Mouse (Mus musculus): ENCODE measurements around the gene Npb. TPM values are rescaled to one million over a fixed set of nuclear protein-coding genes. Genes with fewer than 3 reads are reported as not detected.

Gene Npb
- polyA plus RNA-seq, 1 experiment from 2014 or later: 0.78 TPM

- ATAC-seq (ENCODE audit: insufficient read depth, low FRiP score, low TSS enrichment): peak; percentile 39
- peak overlapping the region; percentile 68 for H3K9ac ChIP-seq (ENCODE audit: low read length)
- no peaks in the 10 kb centered on the region for H3K27me3 ChIP-seq (ENCODE audit: control insufficient read depth, insufficient read depth, low read length)
- WGBS: 3% methylated on average over 18 of the region's 18 CpGs
- H3K9me3 ChIP-seq (ENCODE audit: control insufficient read depth, low read length): no peaks in the 10 kb centered on the region
- DNase-seq (ENCODE audit: low spot score): no peak
- H3K4me3 ChIP-seq (ENCODE audit: low read depth, low read length): peak overlapping the region; percentile 46
- no peak overlapping the region for H3K27ac ChIP-seq (ENCODE audit: low read depth, low read length)
- H3K4me1 ChIP-seq (ENCODE audit: control insufficient read depth, insufficient read depth, low read length): peaks cover 13% of the 10 kb centered on the region
- H3K36me3 ChIP-seq (ENCODE audit: control insufficient read depth, insufficient read depth, low read length): no peaks in the 10 kb centered on the region; the same call in 1 of the 2 replicates
- peak overlapping the region; percentile 84 for H3K4me2 ChIP-seq (ENCODE audit: low read depth)
Measured at GRCm38 (mm10) chr11:120642939-120643600, 34.8 kb downstream of the Npb start.

GRCm38 (mm10) chr11:120643601-120643987, 35.3 kb downstream of the Npb start, which contains the start of gene Pycr1:
TSS of gene Pycr1 (minus strand) at chr11:120643769.
- H3K9me3 ChIP-seq (ENCODE audit: control insufficient read depth, low read length): no peaks in the 10 kb centered on the region
- under 1% methylated on average over 15 of the region's 15 CpGs for WGBS
- no peak within 1 kb of the TSS for H3K27ac ChIP-seq (ENCODE audit: low read depth, low read length)
- ATAC-seq (ENCODE audit: insufficient read depth, low FRiP score, low TSS enrichment) (peak; percentile 100), DNase-seq (ENCODE audit: low spot score) (peak; percentile 92)
- H3K36me3 ChIP-seq (ENCODE audit: control insufficient read depth, insufficient read depth, low read length): no peaks in the 10 kb centered on the region; the same call in 1 of the 2 replicates
- H3K4me1 ChIP-seq (ENCODE audit: control insufficient read depth, insufficient read depth, low read length): peaks cover 16% of the 10 kb centered on the region
- H3K9ac ChIP-seq (ENCODE audit: low read length): peak within 1 kb of the TSS; percentile 68
- peak within 1 kb of the TSS; percentile 84 for H3K4me2 ChIP-seq (ENCODE audit: low read depth)
- H3K4me3 ChIP-seq (ENCODE audit: low read depth, low read length): peak within 1 kb of the TSS; percentile 46
- no peaks in the 10 kb centered on the region for H3K27me3 ChIP-seq (ENCODE audit: control insufficient read depth, insufficient read depth, low read length)

- no peak overlapping the region for H3K27ac ChIP-seq (ENCODE audit: low read depth, low read length)
- WGBS: 80% methylated on average over 35 of the region's 35 CpGs
- H3K4me2 ChIP-seq (ENCODE audit: low read depth): no peak overlapping the region; the same call in 1 of the 2 replicates
- peaks cover 15% of the 10 kb centered on the region for H3K4me1 ChIP-seq (ENCODE audit: control insufficient read depth, insufficient read depth, low read length)
- H3K27me3 ChIP-seq (ENCODE audit: control insufficient read depth, insufficient read depth, low read length): no peaks in the 10 kb centered on the region
- H3K36me3 ChIP-seq (ENCODE audit: control insufficient read depth, insufficient read depth, low read length): no peaks in the 10 kb centered on the region; the same call in 1 of the 2 replicates
- DNase-seq (ENCODE audit: low spot score): no peak
- H3K4me3 ChIP-seq (ENCODE audit: low read depth, low read length): no peak overlapping the region
- H3K9ac ChIP-seq (ENCODE audit: low read length): no peak overlapping the region
- no peaks in the 10 kb centered on the region for H3K9me3 ChIP-seq (ENCODE audit: control insufficient read depth, low read length)
- no peak for ATAC-seq (ENCODE audit: insufficient read depth, low FRiP score, low TSS enrichment)
Measured at GRCm38 (mm10) chr11:120647047-120647830, 39.0 kb downstream of the Npb start.

- 2% methylated on average over 13 of the region's 13 CpGs for WGBS
Measured at GRCm38 (mm10) chr11:120648001-120648476, 39.8 kb downstream of the Npb start, which contains the start of gene Myadml2. TSS of gene Myadml2 (minus strand) at chr11:120648158.

GRCm38 (mm10) chr11:120651872-120652271, 43.6 kb downstream of the Npb start:
- H3K27me3 ChIP-seq (ENCODE audit: control insufficient read depth, insufficient read depth, low read length): no peaks in the 10 kb centered on the region
- H3K4me3 ChIP-seq (ENCODE audit: low read depth, low read length): no peak overlapping the region
- no peaks in the 10 kb centered on the region for H3K36me3 ChIP-seq (ENCODE audit: control insufficient read depth, insufficient read depth, low read length)
- no peak overlapping the region for H3K4me2 ChIP-seq (ENCODE audit: low read depth)
- H3K9ac ChIP-seq (ENCODE audit: low read length): no peak overlapping the region
- H3K9me3 ChIP-seq (ENCODE audit: control insufficient read depth, low read length): no peaks in the 10 kb centered on the region
- DNase-seq (ENCODE audit: low spot score): no peak
- H3K4me1 ChIP-seq (ENCODE audit: control insufficient read depth, insufficient read depth, low read length): peaks cover 7% of the 10 kb centered on the region
- ATAC-seq (ENCODE audit: insufficient read depth, low FRiP score, low TSS enrichment): no peak
- H3K27ac ChIP-seq (ENCODE audit: low read depth, low read length): no peak overlapping the region
- 83% methylated on average over 3 of the region's 3 CpGs for WGBS

More at GRCm38 (mm10) chr11:120648001-120648476, 39.8 kb downstream of the Npb start, which contains the start of gene Myadml2:
- peak within 1 kb of the TSS; percentile 12; the same call in 1 of the 2 replicates for H3K9ac ChIP-seq (ENCODE audit: low read length)
- peaks cover 7% of the 10 kb centered on the region for H3K4me1 ChIP-seq (ENCODE audit: control insufficient read depth, insufficient read depth, low read length)
- no peak within 1 kb of the TSS for H3K27ac ChIP-seq (ENCODE audit: low read depth, low read length)
- no peak for ATAC-seq (ENCODE audit: insufficient read depth, low FRiP score, low TSS enrichment)
- H3K4me2 ChIP-seq (ENCODE audit: low read depth): peak within 1 kb of the TSS; percentile 40
- H3K4me3 ChIP-seq (ENCODE audit: low read depth, low read length): peak within 1 kb of the TSS; percentile 4; the same call in 1 of the 2 replicates
- DNase-seq (ENCODE audit: low spot score): peak; percentile 44
- no peaks in the 10 kb centered on the region for H3K27me3 ChIP-seq (ENCODE audit: control insufficient read depth, insufficient read depth, low read length)
- H3K9me3 ChIP-seq (ENCODE audit: control insufficient read depth, low read length): no peaks in the 10 kb centered on the region
- H3K36me3 ChIP-seq (ENCODE audit: control insufficient read depth, insufficient read depth, low read length): no peaks in the 10 kb centered on the region

GRCm38 (mm10) chr11:120654741-120655140, 46.5 kb downstream of the Npb start:
- ATAC-seq (ENCODE audit: insufficient read depth, low FRiP score, low TSS enrichment) (no peak), DNase-seq (ENCODE audit: low spot score) (no peak)
- no peak overlapping the region for H3K4me2 ChIP-seq (ENCODE audit: low read depth)
- H3K4me1 ChIP-seq (ENCODE audit: control insufficient read depth, insufficient read depth, low read length): no peaks in the 10 kb centered on the region
- H3K27me3 ChIP-seq (ENCODE audit: control insufficient read depth, insufficient read depth, low read length): peaks cover 16% of the 10 kb centered on the region
- H3K36me3 ChIP-seq (ENCODE audit: control insufficient read depth, insufficient read depth, low read length): no peaks in the 10 kb centered on the region
- H3K27ac ChIP-seq (ENCODE audit: low read depth, low read length): no peak overlapping the region
- no peak overlapping the region for H3K9ac ChIP-seq (ENCODE audit: low read length)
- H3K9me3 ChIP-seq (ENCODE audit: control insufficient read depth, low read length): no peaks in the 10 kb centered on the region
- WGBS: 94% methylated on average over 3 of the region's 3 CpGs
- no peak overlapping the region for H3K4me3 ChIP-seq (ENCODE audit: low read depth, low read length)

GRCm38 (mm10) chr11:120657301-120657700, 49.0 kb downstream of the Npb start:
- Histone ChIP-seq H3K9me3 (ENCODE audit: control insufficient read depth, low read length) (no peaks in the 10 kb centered on the region), H3K27ac (ENCODE audit: low read depth, low read length) (no peak overlapping the region), H3K4me2 (ENCODE audit: low read depth) (no peak overlapping the region), H3K4me1 (ENCODE audit: control insufficient read depth, insufficient read depth, low read length) (peaks cover 14% of the 10 kb centered on the region), H3K36me3 (ENCODE audit: control insufficient read depth, insufficient read depth, low read length) (no peaks in the 10 kb centered on the region), H3K27me3 (ENCODE audit: control insufficient read depth, insufficient read depth, low read length) (peaks cover 41% of the 10 kb centered on the region), H3K9ac (ENCODE audit: low read length) (no peak overlapping the region), H3K4me3 (ENCODE audit: low read depth, low read length) (no peak overlapping the region)
- DNase-seq (ENCODE audit: low spot score): no peak
- no peak for ATAC-seq (ENCODE audit: insufficient read depth, low FRiP score, low TSS enrichment)
- 84% methylated on average over 4 of the region's 4 CpGs for WGBS
